Mouse (Mus musculus): ENCODE data around the gene Map3k11.

Gene Map3k11

DNA sequence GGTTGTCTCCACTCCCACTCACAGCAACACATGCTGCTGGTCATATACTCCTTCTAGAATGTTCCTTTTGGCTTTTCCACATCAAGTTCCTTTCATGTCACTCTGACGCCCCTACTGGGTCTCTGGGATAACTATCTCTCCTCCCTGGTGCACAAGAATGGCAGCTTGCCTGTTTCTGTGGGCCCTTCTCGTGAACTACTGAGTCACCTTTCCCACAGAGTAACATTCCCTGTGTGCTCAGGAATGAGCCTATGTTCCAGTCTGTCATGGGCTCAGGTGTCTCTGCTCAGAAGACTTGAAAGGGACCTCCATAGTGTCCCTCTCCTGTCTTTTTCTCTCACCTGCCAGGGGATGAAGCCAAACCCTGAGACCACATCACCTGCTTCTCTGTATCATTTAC is 50.9 kb downstream of the Map3k11 start:
- DNase-seq: no peak

DNA sequence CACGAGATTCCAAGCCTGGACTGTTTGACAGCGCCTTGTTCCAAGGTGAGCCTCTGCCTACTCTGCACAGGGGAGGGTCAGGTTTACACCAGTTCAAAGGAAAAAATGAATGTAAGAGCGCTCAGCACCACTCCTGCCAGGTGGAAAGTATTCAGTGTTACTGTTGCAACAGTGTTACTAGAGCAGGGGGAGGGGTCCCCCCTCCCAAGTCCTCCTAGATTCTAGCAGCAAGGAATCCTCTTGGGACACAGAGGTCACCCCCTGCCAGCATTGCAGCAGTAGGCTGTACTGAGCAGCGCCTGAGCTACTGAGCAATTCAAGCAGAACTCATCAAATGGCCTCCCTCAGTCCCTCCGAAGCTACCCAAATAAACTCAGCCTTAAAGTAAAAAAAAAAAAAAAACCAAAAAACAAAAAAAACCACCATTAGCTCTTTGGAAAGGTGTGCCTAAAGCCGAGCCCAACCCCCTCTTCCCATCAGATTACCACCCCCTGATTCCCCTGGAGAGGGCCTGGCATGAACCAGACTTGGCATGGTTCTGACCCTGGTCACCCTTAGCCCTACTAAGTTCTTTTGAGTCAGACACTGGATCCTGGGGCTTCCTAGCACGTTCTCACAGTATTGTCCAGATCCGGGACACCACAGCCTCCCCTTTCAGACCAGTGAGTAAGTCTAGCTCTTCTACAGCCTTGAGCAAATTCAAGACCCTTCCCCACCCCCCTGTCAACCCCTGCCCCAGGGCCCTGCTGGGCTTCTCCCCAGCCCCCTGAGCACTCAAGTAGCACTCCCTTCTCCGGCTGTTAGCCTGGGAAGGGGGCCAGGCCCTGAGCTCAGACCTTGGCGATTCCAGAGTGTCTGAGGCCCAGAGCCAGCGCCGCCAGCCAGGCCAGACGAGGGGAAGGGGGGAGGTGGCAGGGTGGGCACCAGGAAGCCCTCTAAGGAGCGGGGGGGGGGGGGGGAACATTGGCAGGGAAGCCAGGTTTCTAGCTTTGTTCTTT is 52.1 kb downstream of the Map3k11 start, which contains the start of gene Ltbp3:
Ltbp3 (plus strand) TSS at position 585 of the 998 bp plus-strand sequence.
- peak; percentile 73 to 80 for DNase-seq

DNA sequence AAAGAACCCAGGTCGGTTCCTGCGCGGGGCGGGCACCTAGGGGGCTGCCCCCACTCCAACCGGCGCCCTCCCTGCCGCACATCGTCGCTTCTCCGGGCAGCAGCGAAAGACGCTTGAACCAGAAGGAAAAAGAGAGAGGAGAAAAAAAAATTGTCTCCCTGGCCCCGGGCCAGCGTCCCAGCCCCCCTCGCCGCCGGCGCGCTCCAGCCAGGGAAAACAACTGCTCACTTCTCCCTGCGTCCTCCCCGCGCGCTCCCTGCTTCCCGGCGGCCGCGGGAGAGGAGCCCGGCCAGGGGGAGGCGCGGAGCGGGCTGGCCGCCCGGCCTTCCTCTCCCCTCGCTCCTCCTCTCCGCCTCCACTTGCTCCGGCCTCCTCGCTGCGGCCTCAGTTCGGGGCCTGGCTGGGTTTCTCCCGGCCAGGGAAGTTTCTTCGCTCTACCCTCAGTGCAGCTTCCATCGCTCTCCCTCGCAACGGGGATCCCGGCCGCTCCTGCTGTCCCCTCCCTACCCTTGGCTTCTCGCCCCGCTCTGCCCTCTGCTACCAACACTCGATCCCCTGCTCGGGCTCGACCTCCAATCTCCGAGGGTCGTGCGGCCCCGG is 53.2 kb downstream of the Map3k11 start:
- DNase-seq: peak; percentile 79 to 84

DNA sequence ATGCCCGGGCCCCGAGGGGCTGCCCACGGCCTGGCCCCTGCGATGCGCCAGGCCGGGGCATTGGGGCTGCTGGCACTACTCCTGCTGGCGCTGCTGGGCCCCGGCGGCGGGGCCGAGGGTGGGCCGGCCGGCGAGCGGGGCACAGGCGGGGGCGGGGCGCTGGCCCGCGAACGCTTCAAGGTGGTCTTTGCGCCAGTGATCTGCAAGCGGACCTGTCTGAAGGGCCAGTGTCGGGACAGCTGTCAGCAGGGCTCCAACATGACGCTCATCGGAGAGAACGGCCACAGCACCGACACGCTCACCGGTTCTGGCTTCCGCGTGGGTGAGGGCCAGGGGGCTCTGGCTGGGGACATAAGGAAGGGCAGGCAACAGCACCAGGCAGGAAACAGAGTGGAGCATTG is 53.7 kb downstream of the Map3k11 start:
- no peak for DNase-seq

DNA sequence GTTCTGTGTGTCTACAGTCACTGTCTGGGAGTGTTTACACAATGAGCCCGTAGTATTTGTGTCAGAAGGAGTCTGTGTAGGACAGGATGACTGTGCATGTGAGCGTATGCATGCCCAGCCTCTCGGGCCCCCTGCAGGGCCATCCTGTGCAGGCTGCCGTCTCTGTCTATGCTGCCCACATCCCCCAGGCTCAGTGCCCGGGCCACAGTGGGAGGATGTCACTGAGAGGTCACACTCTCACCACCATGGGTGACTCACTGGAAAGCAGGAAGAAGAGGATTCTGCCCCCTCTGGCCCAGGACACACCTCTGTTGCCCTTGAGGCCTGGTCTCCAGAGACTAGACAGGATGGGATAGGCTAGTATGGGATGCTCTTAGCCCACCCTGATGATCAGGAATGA is 55.0 kb downstream of the Map3k11 start:
- DNase-seq: peak in 1 of 2 experiments; percentile 11

DNA sequence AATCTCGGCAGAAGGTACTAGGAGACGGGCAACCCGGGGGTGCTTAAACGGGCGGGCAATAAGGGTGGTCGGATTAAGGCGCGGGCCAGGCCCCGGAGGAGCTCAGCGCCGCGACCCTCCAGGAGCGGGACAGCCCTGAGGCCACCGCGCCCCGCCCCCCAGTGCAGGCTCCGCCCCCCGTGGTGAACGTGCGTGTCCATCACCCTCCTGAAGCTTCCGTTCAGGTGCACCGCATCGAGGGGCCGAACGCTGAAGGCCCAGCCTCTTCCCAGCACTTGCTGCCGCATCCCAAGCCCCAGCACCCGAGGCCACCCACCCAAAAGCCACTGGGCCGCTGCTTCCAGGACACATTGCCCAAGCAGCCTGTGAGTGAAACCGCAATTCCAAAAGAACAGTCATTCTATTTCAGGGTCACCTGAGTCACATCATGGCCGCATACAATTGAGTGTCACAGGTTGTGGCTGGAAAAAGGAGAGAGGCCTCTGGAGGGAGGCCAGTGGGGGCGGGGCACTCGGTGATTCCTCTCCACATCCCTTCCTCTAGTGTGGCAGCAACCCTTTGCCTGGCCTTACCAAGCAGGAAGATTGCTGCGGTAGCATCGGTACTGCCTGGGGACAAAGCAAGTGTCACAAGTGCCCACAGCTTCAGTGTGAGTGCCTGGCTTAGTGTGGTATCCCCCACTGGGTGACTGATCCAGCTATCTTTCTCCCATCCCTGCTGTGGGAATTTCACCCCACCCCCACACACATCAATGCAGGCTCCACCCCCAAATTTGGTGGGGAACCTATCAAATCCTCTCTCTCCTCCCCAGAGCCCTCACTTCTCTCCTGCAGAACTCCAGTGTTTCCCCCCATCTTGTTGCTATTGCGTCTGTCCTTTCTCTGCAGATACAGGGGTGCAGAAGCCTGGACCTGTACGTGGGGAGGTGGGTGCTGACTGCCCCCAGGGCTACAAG is 57.5 kb downstream of the Map3k11 start:
- no peak for DNase-seq

DNA sequence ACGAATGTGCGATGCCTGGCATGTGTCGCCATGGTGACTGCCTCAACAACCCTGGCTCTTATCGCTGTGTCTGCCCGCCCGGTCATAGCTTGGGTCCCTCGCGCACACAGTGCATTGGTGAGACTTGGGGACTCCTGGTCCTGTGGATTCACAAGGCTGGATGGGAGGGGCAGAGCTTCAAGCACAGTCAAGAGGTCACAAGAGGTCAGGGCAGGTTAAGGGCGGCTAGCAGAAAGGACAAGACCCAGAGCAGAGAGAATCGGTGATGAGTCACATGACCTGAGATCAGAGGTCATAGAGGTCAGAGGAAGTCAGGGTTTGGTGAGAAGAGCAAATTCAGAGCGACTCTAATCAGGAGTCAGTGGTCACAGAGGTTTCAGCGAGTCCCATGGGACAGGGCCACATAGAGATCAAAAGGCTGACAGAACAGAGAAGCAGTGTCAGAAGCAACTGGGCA is 58.4 kb downstream of the Map3k11 start:
- no peak for DNase-seq

DNA sequence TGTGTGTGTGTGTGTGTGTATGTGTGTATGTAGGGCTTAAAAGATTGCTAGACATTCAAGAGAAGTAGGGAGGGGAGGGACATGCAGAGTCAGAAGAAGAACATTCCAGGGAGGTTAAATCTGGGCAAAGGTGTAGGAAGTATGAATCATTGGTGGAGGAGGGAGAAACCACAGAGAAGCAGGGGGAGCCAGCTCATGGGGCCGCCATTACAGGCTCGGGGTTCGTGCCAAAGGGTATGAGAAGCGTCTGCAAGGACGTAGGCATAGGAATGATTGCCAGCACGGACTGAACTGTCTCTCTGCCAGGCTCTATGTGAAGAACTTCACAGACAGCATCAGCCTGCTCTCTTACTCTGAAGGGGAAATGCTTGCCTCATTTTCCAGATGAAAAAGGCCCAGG is 60.9 kb downstream of the Map3k11 start:
- DNase-seq: no peak

DNA sequence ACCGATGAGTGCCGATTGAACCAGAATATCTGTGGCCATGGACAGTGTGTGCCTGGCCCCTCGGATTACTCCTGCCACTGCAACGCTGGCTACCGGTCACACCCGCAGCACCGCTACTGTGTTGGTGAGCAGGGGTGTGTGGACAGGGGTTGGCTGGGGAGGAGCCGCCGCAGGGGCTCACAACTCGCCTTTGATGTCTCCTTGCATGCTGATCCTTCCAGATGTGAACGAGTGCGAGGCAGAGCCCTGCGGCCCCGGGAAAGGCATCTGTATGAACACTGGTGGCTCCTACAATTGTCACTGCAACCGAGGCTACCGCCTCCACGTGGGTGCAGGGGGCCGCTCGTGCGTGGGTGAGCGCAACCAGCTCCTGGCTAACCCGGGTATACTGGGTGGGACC is 62.4 kb downstream of the Map3k11 start:
- no peak for DNase-seq

DNA sequence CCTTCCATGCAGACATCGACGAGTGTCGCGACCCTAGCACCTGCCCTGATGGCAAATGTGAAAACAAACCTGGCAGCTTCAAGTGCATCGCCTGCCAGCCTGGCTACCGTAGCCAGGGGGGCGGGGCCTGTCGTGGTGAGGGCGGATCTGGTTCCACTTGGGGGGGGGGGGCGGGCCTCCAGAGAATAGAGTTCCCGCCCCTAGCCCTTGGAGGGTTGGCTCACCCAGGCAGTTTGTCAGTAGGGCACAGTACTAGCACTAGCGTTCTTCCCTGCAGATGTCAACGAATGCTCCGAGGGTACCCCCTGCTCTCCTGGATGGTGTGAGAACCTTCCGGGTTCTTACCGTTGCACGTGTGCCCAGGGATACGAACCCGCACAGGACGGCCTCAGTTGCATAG is 63.2 kb downstream of the Map3k11 start:
- DNase-seq: peak; percentile 55 to 65

Measured in lung, adult 18-20 months (tissue).